Mouse (Mus musculus) midbrain, embryonic 14.5 days (tissue): ENCODE results near the gene 2810408A11Rik. TPM values are rescaled to one million over a fixed set of nuclear protein-coding genes. Genes with fewer than 3 reads are reported as not detected.
"Not testable (repeated sequence)": the region's sequence is repeated elsewhere in the genome, so short reads cannot be mapped to it uniquely, and the experiment has no call there.

Experiments used
- ATAC-seq: fragments of 200-750 bp; cut with Nextera tagmentation; 2 replicates; pipeline ENCODE4 v1.8.0; 2017; ENCODE audit warnings: moderate number of reproducible peaks, moderate library complexity; ENCODE audit not compliant: low FRiP score, low TSS enrichment
- DNase-seq: peaks from one replicate; pipeline ENCODE4 v3.0.0-alpha.2; 2015
- H3K27ac ChIP-seq: fragments of 300-500 bp; sonication (generic); replicated peaks from 2 replicates; pipeline ENCODE4 v1.5.1; 2014; ENCODE audit warnings: mild to moderate bottlenecking, low read depth, low read length, moderate library complexity
- H3K27me3 ChIP-seq: fragments of 300-500 bp; sonication (generic); 2 replicates; pipeline ENCODE4 v1.6.1; 2014; ENCODE audit warnings: low read length, control low read depth, mixed read lengths; ENCODE audit not compliant: control insufficient read depth, insufficient read depth
- H3K36me3 ChIP-seq: fragments of 300-500 bp; sonication (generic); 2 replicates; pipeline ENCODE4 v1.6.1; 2014; ENCODE audit warnings: low read length, control low read depth; ENCODE audit not compliant: control insufficient read depth, insufficient read depth
- H3K4me1 ChIP-seq: fragments of 300-500 bp; sonication (generic); 2 replicates; pipeline ENCODE4 v1.6.1; 2014; ENCODE audit warnings: mild to moderate bottlenecking, antibody characterized with exemption, low read length, control low read depth; ENCODE audit not compliant: control insufficient read depth, insufficient read depth
- H3K4me2 ChIP-seq: fragments of 300-500 bp; sonication (generic); 2 replicates; pipeline ENCODE4 v1.6.1; 2014; ENCODE audit warnings: mild to moderate bottlenecking, low read length, moderate library complexity
- H3K4me3 ChIP-seq: fragments of 300-500 bp; sonication (generic); replicated peaks from 2 replicates; pipeline ENCODE4 v1.5.1; 2014; ENCODE audit warnings: low read depth, low read length
- H3K9ac ChIP-seq: fragments of 300-500 bp; sonication (generic); replicated peaks from 2 replicates; pipeline ENCODE4 v1.6.1; 2014; ENCODE audit warnings: mild to moderate bottlenecking, low read length, moderate library complexity
- H3K9me3 ChIP-seq: fragments of 300-500 bp; sonication (generic); 2 replicates; pipeline ENCODE4 v1.6.1; 2016; ENCODE audit warnings: low read length, control low read depth, mixed read lengths; ENCODE audit not compliant: control insufficient read depth
- WGBS: fragments of 180-500 bp; shearing (Covaris S2); extraction: QIAGEN DNeasy Blood & Tissue Kit; methylation state at CpG from one replicate; pipeline ENCODE4 v1.1.7; 2014; 5-methylcytosine and 5-hydroxymethylcytosine counted together
- polyA plus RNA-seq: library from polyadenylated mRNA; unstranded; fragments of >200 nt; fragmentation: Nextera tagmentation; extraction: Ambion mirVana; gene quantifications from 2 replicates; pipeline ENCODE4 v1.2.1, GENCODE M21; 2014

The 2810408A11Rik gene
- polyA plus RNA-seq, 1 experiment from 2014 or later, result 13.0 TPM

GRCm38 (mm10) chr11:69934681-69935080 is 33.9 kb upstream of the 2810408A11Rik start:
- Histone ChIP-seq H3K4me2 (peak overlapping the region; percentile 7; the same call in 1 of the 2 replicates), H3K27me3 (peaks cover 28% of the 10 kb centered on the region), H3K4me1 (peaks cover 6% of the 10 kb centered on the region; the same call in 1 of the 2 replicates), H3K4me3 (no peak overlapping the region), H3K9ac (no peak overlapping the region), H3K9me3 (no peaks in the 10 kb centered on the region), H3K36me3 (no peaks in the 10 kb centered on the region), H3K27ac (no peak overlapping the region)
- ATAC-seq (no peak), DNase-seq (no peak)
- WGBS, result 20% methylated on average over 6 of the region's 6 CpGs

- Histone ChIP-seq H3K27ac (no peak overlapping the region), H3K4me1 (peaks cover 6% of the 10 kb centered on the region; the same call in 1 of the 2 replicates), H3K9ac (no peak overlapping the region), H3K4me3 (no peak overlapping the region), H3K27me3 (peaks cover 25% of the 10 kb centered on the region), H3K4me2 (peak overlapping the region; percentile 7; the same call in 1 of the 2 replicates), H3K36me3 (no peaks in the 10 kb centered on the region), H3K9me3 (no peaks in the 10 kb centered on the region)
- WGBS, result 1% methylated on average over 18 of the region's 18 CpGs
- peak; percentile 94 for DNase-seq
- ATAC-seq, result no peak
Observed at GRCm38 (mm10) chr11:69934169-69934568, 33.4 kb upstream of the 2810408A11Rik start.

- no peaks in the 10 kb centered on the region for H3K36me3 ChIP-seq
- H3K9me3 ChIP-seq, result no peaks in the 10 kb centered on the region
- no peak overlapping the region for H3K27ac ChIP-seq
- H3K9ac ChIP-seq, result no peak overlapping the region
- H3K4me3 ChIP-seq, result no peak overlapping the region
- H3K27me3 ChIP-seq, result peaks cover 25% of the 10 kb centered on the region
- DNase-seq (no peak), ATAC-seq (no peak)
- no peak overlapping the region for H3K4me2 ChIP-seq
- WGBS, result 79% methylated on average over 4 of the region's 4 CpGs
- peaks cover 6% of the 10 kb centered on the region; the same call in 1 of the 2 replicates for H3K4me1 ChIP-seq
Observed at GRCm38 (mm10) chr11:69933066-69933465, 32.3 kb upstream of the 2810408A11Rik start.

- WGBS, result 51% methylated on average over 3 of the region's 3 CpGs
- Histone ChIP-seq H3K27me3 (peaks cover 21% of the 10 kb centered on the region), H3K9ac (no peak overlapping the region), H3K27ac (no peak overlapping the region), H3K36me3 (no peaks in the 10 kb centered on the region), H3K9me3 (no peaks in the 10 kb centered on the region), H3K4me2 (no peak overlapping the region), H3K4me3 (no peak overlapping the region), H3K4me1 (peaks cover 6% of the 10 kb centered on the region; the same call in 1 of the 2 replicates)
- DNase-seq (peak; percentile 12), ATAC-seq (no peak)
Observed at GRCm38 (mm10) chr11:69932254-69932653, 31.5 kb upstream of the 2810408A11Rik start.

GRCm38 (mm10) chr11:69931769-69932168 is 31.0 kb upstream of the 2810408A11Rik start:
- DNase-seq, result no peak
- 77% methylated on average over 8 of the region's 8 CpGs for WGBS

GRCm38 (mm10) chr11:69930967-69931537 is 30.3 kb upstream of the 2810408A11Rik start:
- 79% methylated on average over 3 of the region's 3 CpGs for WGBS
- H3K4me2 ChIP-seq, result no peak overlapping the region
- no peak overlapping the region for H3K27ac ChIP-seq
- H3K27me3 ChIP-seq, result peaks cover 9% of the 10 kb centered on the region
- DNase-seq, result no peak
- H3K9ac ChIP-seq, result no peak overlapping the region
- no peak for ATAC-seq
- H3K4me3 ChIP-seq, result no peak overlapping the region
- no peaks in the 10 kb centered on the region for H3K9me3 ChIP-seq
- H3K36me3 ChIP-seq, result no peaks in the 10 kb centered on the region
- H3K4me1 ChIP-seq, result no peaks in the 10 kb centered on the region

More at GRCm38 (mm10) chr11:69931769-69932168, 31.0 kb upstream of the 2810408A11Rik start:
- peaks cover 6% of the 10 kb centered on the region; the same call in 1 of the 2 replicates for H3K4me1 ChIP-seq
- no peak for ATAC-seq
- H3K9me3 ChIP-seq, result no peaks in the 10 kb centered on the region
- no peak overlapping the region for H3K4me2 ChIP-seq
- H3K27me3 ChIP-seq, result peaks cover 16% of the 10 kb centered on the region
- no peaks in the 10 kb centered on the region for H3K36me3 ChIP-seq
- no peak overlapping the region for H3K4me3 ChIP-seq
- no peak overlapping the region for H3K27ac ChIP-seq
- H3K9ac ChIP-seq, result no peak overlapping the region

- not testable (repeated sequence) for H3K27me3 ChIP-seq, H3K4me2 ChIP-seq, H3K4me3 ChIP-seq, H3K4me1 ChIP-seq, H3K27ac ChIP-seq, DNase-seq, H3K9ac ChIP-seq, H3K9me3 ChIP-seq, H3K36me3 ChIP-seq, ATAC-seq
- 91% methylated on average over 8 of the region's 8 CpGs for WGBS
Observed at GRCm38 (mm10) chr11:69930176-69930575, 29.4 kb upstream of the 2810408A11Rik start.

- no peak overlapping the region for H3K9ac ChIP-seq
- H3K36me3 ChIP-seq, result no peaks in the 10 kb centered on the region
- DNase-seq, result no peak
- H3K9me3 ChIP-seq, result no peaks in the 10 kb centered on the region
- no peak overlapping the region for H3K4me2 ChIP-seq
- ATAC-seq, result no peak
- no peaks in the 10 kb centered on the region for H3K4me1 ChIP-seq
- no peak overlapping the region for H3K27ac ChIP-seq
- no peaks in the 10 kb centered on the region for H3K27me3 ChIP-seq
- 89% methylated on average over 4 of the region's 4 CpGs for WGBS
- no peak overlapping the region for H3K4me3 ChIP-seq
Observed at GRCm38 (mm10) chr11:69929712-69930111, 28.9 kb upstream of the 2810408A11Rik start.

GRCm38 (mm10) chr11:69927501-69927900 is 26.7 kb upstream of the 2810408A11Rik start:
- no peaks in the 10 kb centered on the region for H3K9me3 ChIP-seq
- DNase-seq, result no peak

More at GRCm38 (mm10) chr11:69927501-69927900, 26.7 kb upstream of the 2810408A11Rik start:
- Histone ChIP-seq H3K4me3 (no peak overlapping the region), H3K9ac (no peak overlapping the region), H3K36me3 (no peaks in the 10 kb centered on the region), H3K27me3 (no peaks in the 10 kb centered on the region), H3K27ac (no peak overlapping the region), H3K4me1 (0 out of 2 replicates have a peak, but pooled peaks cover 1% of the 10 kb centered on the region), H3K4me2 (no peak overlapping the region)
- 97% methylated on average over 2 of the region's 2 CpGs for WGBS
- no peak for ATAC-seq
